ENCODE assay signal across 8 mouse cellular contexts in the genomic region with DNA sequence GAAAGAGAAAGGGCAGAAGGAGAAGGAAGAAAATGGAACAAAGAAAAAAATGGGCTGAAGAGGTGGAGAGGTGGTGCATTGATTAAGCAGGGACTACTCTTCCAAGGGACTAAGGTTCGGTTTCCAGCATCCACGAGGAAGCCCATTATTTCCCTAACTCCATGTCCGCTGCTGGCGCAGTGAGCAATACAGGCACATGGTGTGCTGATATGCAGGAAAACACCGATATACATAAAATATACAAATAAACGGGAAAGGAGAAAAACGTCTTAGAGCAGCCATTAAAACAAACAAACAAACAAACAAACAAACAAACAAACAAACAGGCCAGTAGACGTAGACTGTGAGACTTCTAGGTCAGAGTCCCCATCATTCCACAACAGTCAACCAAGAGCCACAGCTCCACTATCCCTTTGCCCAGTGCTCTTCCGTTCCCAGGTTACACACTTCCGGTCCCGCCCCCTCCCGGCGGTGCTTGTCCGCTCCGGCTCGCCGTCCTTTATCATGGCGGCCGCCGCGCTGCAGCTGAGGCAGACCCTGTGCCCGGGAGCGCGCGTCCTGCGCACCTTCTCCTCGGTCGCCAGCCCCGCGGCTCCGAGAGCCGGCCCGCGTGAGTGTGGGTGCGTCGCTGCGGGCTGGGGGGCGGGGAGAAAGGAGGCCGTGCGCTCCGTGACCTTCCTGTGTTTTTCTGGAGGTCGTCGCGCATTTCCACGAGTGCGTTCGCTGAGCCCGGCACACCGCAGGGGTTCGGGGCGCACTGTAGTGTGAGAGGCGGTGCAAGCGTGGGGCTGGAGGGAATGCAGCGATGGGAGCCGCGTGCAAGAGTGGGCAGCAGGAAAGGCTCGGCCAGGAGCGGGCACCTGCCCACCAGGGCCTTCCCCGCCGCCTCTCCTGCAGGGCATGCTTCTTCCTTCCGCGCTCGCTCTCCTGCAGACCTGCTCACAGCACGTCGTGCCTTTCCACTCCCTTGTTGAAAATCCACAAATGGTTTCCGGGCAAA. TPM values are rescaled to one million over a fixed set of nuclear protein-coding genes. Genes with fewer than 3 reads are reported as not detected.
A peak's percentile ranks its signal among the peaks of the same experiment; 100 is the strongest.
DNase-seq lines count a peak whose midpoint lies in the region; ATAC-seq and TF ChIP-seq lines count a peak whose summit lies in the region.

Mrps35 (plus strand) TSS at position 474 of the 1,000 bp plus-strand sequence.

- H3K4me1 ChIP-seq in brown adipose tissue, adult 24 weeks (ENCODE audit: control insufficient read depth, insufficient read depth, insufficient read length, low read length), result peaks cover 4% of the 10 kb centered on the region; the same call in 1 of the 2 replicates
- peaks cover 0 to 13% of the 10 kb centered on the region in 2 experiments; a peak in 3 of 4 replicates for H3K4me1 ChIP-seq in heart, embryonic 14.5 days (ENCODE audit: control insufficient read depth in 2 of 2, insufficient read depth in 2 of 2, low read length in 2 of 2)
- H3K4me1 ChIP-seq in liver, embryonic 11.5 days (replicated peaks; ENCODE audit: control insufficient read depth, insufficient read depth, low read length), result peaks cover 10% of the 10 kb centered on the region

- peak within 1 kb of the TSS; percentile 97 for H3K9ac ChIP-seq in heart, embryonic 14.5 days (ENCODE audit: low read length)
- H3K9ac ChIP-seq in liver, embryonic 11.5 days (ENCODE audit: low read depth, low read length), result peak within 1 kb of the TSS; percentile 93

- no peaks in the 10 kb centered on the region for H3K27me3 ChIP-seq in heart, embryonic 14.5 days (ENCODE audit: control insufficient read depth, insufficient read depth, low read length)
- no peaks in the 10 kb centered on the region for H3K27me3 ChIP-seq in liver, embryonic 11.5 days (replicated peaks; ENCODE audit: control insufficient read depth, insufficient read depth, low read length)
- H3K27me3 ChIP-seq in myocyte (ENCODE audit: control insufficient read depth, insufficient read depth, insufficient read length), result no peaks in the 10 kb centered on the region

- peaks cover 14% of the 10 kb centered on the region for H3K36me3 ChIP-seq in heart, embryonic 14.5 days (ENCODE audit: control insufficient read depth, insufficient read depth, low read length)
- H3K36me3 ChIP-seq in liver, embryonic 11.5 days (ENCODE audit: control insufficient read depth, insufficient read depth, low read length), result no peaks in the 10 kb centered on the region; the same call in 1 of the 2 replicates
- peaks cover 6% of the 10 kb centered on the region for H3K36me3 ChIP-seq in myocyte (ENCODE audit: control insufficient read depth, insufficient read depth)

- H3K27ac ChIP-seq in brown adipose tissue, adult 24 weeks (replicated peaks; ENCODE audit: low read depth, low read length), result peak within 1 kb of the TSS; percentile 75
- H3K27ac ChIP-seq in heart, embryonic 14.5 days (replicated peaks in 1 of 2; ENCODE audit: control insufficient read depth in 1 of 2, insufficient read depth in 1 of 2, low read depth in 2 of 2, low read length in 2 of 2), result peak within 1 kb of the TSS; percentile 86 to 92
- peak within 1 kb of the TSS; percentile 59; the same call in 1 of the 2 replicates for H3K27ac ChIP-seq in liver, embryonic 11.5 days (ENCODE audit: low read depth, low read length)

- peak; percentile 96 for ATAC-seq in CD4-positive, CD25-positive, alpha-beta regulatory T cell, adult 4 months
- ATAC-seq in erythroid progenitor cell, adult 5-6 weeks (replicated peaks; ENCODE audit: low FRiP score, poor library complexity, severe bottlenecking), result peak; percentile 99
- peak; percentile 93 for ATAC-seq in heart, embryonic 14.5 days (ENCODE audit: insufficient number of reproducible peaks, insufficient read depth, low FRiP score, low read depth)
- ATAC-seq in liver, embryonic 11.5 days (replicated peaks; ENCODE audit: low FRiP score), result peak; percentile 99

- peak; percentile 96 for DNase-seq in kidney, postnatal 10 days
- DNase-seq in liver, embryonic 11.5 days (ENCODE audit: low spot score), result peak; percentile 90
- DNase-seq in spleen, postnatal 4 days (ENCODE audit: low spot score in 2 of 2), result peak; percentile 85 to 93

- TF ChIP-seq POLR2A in myocyte (IDR thresholded peaks at IDR 0.05; ENCODE audit: insufficient read length, low read depth), result peak; percentile 91

- peak within 1 kb of the TSS; percentile 80 for H3K4me2 ChIP-seq in heart, embryonic 14.5 days (ENCODE audit: low read length)
- H3K4me2 ChIP-seq in liver, embryonic 11.5 days, result peak within 1 kb of the TSS; percentile 64
- H3K4me2 ChIP-seq in myocyte (ENCODE audit: low read depth), result peak within 1 kb of the TSS; percentile 96

- peaks cover 21% of the 10 kb centered on the region for H3K79me2 ChIP-seq in myocyte (ENCODE audit: control insufficient read depth, insufficient read depth)

- peak within 1 kb of the TSS; percentile 46 for H3ac ChIP-seq in myocyte (ENCODE audit: control insufficient read depth, insufficient read length)

- no peaks in the 10 kb centered on the region for H3K9me3 ChIP-seq in heart, embryonic 14.5 days (ENCODE audit: control insufficient read depth, low read length)
- H3K9me3 ChIP-seq in liver, embryonic 11.5 days (ENCODE audit: control insufficient read depth, low read length), result no peaks in the 10 kb centered on the region

- peak within 1 kb of the TSS; percentile 77 for H3K4me3 ChIP-seq in brown adipose tissue, adult 24 weeks (ENCODE audit: insufficient read depth, low read depth, low read length)
- peak within 1 kb of the TSS; percentile 74 to 92 for H3K4me3 ChIP-seq in heart, embryonic 14.5 days (ENCODE audit: control insufficient read depth in 1 of 2, insufficient read depth in 1 of 2, low read depth in 1 of 2, low read length in 2 of 2)
- peak within 1 kb of the TSS; percentile 88 for H3K4me3 ChIP-seq in liver, embryonic 11.5 days (ENCODE audit: low read depth, low read length)
- H3K4me3 ChIP-seq in myocyte, result peak within 1 kb of the TSS; percentile 57

- WGBS in heart, embryonic 14.5 days, result 4% methylated on average over 65 of the region's 66 CpGs
- WGBS in liver, embryonic 11.5 days, result 3% methylated on average over 66 of the region's 66 CpGs

TF ChIP-seq in myocyte, 11 proteins besides CTCF, POLR2A, EP300 and RAD21:
- TF ChIP-seq TCF3 (IDR thresholded peaks at IDR 0.05; ENCODE audit: insufficient read length, low read depth) (no peak), MYOD1 (IDR thresholded peaks at IDR 0.05; ENCODE audit: control insufficient read depth in 1 of 3, insufficient read length in 2 of 3, low read depth in 2 of 3) (peak in 1 of 3 experiments; percentile 36), SRF (IDR thresholded peaks at IDR 0.05; ENCODE audit: control insufficient read depth, insufficient read length, low read depth) (no peak), POLR2AphosphoS2 (IDR thresholded peaks at IDR 0.05; ENCODE audit: insufficient read length, low read depth) (peak; percentile 77), E2F4 (IDR thresholded peaks at IDR 0.05; ENCODE audit: insufficient read depth) (no peak), MYOG (IDR thresholded peaks at IDR 0.05; ENCODE audit: control insufficient read depth in 1 of 3, insufficient read depth in 1 of 3, insufficient read length in 2 of 3, low read depth in 2 of 3) (no peak)
TF ChIP-seq in myocyte: peak in this region for 2.

RNA-seq across cellular contexts. Expression of gene Mrps35, which starts in this region (rescaled TPM):
- 10 to 100 TPM; 70.2 to 75.6 TPM for polyA plus RNA-seq in CD4-positive, CD25-positive, alpha-beta regulatory T cell, adult 4 months (2017; shearing (Covaris generic))
- 236 and 327 TPM in 2 replicates for polyA plus RNA-seq in brown adipose tissue, adult 24 weeks (2012; ENCODE audit: insufficient read depth, insufficient read length, missing spikeins)
- total RNA-seq in erythroid progenitor cell, adult 5-6 weeks (2015; ENCODE audit: low replicate concordance), result 20.9 and 28.9 TPM in 2 replicates
- total RNA-seq in erythroid progenitor cell, adult 5-6 weeks (2017; ENCODE audit: low replicate concordance), result 23.0 and 50.0 TPM in 2 replicates
- polyA plus RNA-seq in heart, embryonic 14.5 days (2014; fragmentation: Nextera tagmentation; extraction: Ambion mirVana), result 146 and 153 TPM in 2 replicates
- polyA plus RNA-seq in liver, embryonic 11.5 days (2014; fragmentation: Nextera tagmentation; extraction: Ambion mirVana), result 139 and 140 TPM in 2 replicates
- 44.9 TPM for polyA plus RNA-seq in myocyte (2012; fragmentation: generic; extraction: Trizol)

Comparison
In these comparisons a context has a peak if more than half of its experiments do, and no peak if none do; other contexts are left out.
1. Peak in every context shown above with its lines: DNase-seq, ATAC-seq, H3K4me3 ChIP-seq and H3K27ac ChIP-seq.